Mouse (Mus musculus) embryonic fibroblast, embryonic 13.5 days (primary cell): Measurements from ENCODE around the gene Fbxl4. TPM values are rescaled to one million over a fixed set of nuclear protein-coding genes. Genes with fewer than 3 reads are reported as not detected.

ENCODE experiments used
- H3K27ac ChIP-seq: 2 replicates; pipeline ENCODE4 v1.5.1; 2012; ENCODE audit warnings: low read length, control low read depth, inconsistent platforms; ENCODE audit not compliant: insufficient read depth
- H3K4me1 ChIP-seq: 2 replicates; pipeline ENCODE4 v1.6.1; 2011; ENCODE audit warnings: low read length; ENCODE audit not compliant: control insufficient read depth, insufficient read depth
- H3K4me3 ChIP-seq: 2 replicates; pipeline ENCODE4 v1.5.1; 2011; ENCODE audit warnings: mild to moderate bottlenecking, control low read depth, low read length; ENCODE audit not compliant: insufficient read depth
- CTCF ChIP-seq: IDR thresholded peaks from 2 replicates; pipeline ENCODE4 v1.5.1; 2011; ENCODE audit warnings: mild to moderate bottlenecking, control low read depth, low read length, moderate library complexity, borderline replicate concordance; ENCODE audit not compliant: insufficient read depth
- POLR2A ChIP-seq: IDR thresholded peaks from 2 replicates; pipeline ENCODE4 v1.6.1; 2011; ENCODE audit warnings: low read depth, mild to moderate bottlenecking, control low read depth, low read length, moderate library complexity
- polyA plus RNA-seq: library from polyadenylated mRNA; stranded (reverse); fragments of >200 nt; gene quantifications from 2 replicates; pipeline ENCODE4 v1.2.4, GENCODE M21; 2011; ENCODE audit warnings: low read depth; ENCODE audit not compliant: missing spikeins, insufficient read length

The Fbxl4 gene
- polyA plus RNA-seq, 1 experiment: 17.2 TPM

GRCm38 (mm10) chr4:22482756-22483280 lies 125.5 kb downstream of the Fbxl4 start:
- Histone ChIP-seq H3K4me1 (no peaks in the 10 kb centered on the region), H3K27ac (no peak overlapping the region), H3K4me3 (no peak overlapping the region)
- no peak for TF ChIP-seq CTCF
- TF ChIP-seq POLR2A: no peak

- no peak overlapping the region for H3K4me3 ChIP-seq
- no peaks in the 10 kb centered on the region for H3K4me1 ChIP-seq
- no peak for TF ChIP-seq CTCF
- TF ChIP-seq POLR2A: no peak
- H3K27ac ChIP-seq: no peak overlapping the region
Observed at GRCm38 (mm10) chr4:22483548-22483947, 126.2 kb downstream of the Fbxl4 start.

Other genes with a start within 250 kb of the Fbxl4 start
- gene Pou3f2, start 130.8 kb downstream of the Fbxl4 start, polyA plus RNA-seq: not detected in 2 replicates